Mouse (Mus musculus): ENCODE measurements around the gene Shq1.

DNA sequence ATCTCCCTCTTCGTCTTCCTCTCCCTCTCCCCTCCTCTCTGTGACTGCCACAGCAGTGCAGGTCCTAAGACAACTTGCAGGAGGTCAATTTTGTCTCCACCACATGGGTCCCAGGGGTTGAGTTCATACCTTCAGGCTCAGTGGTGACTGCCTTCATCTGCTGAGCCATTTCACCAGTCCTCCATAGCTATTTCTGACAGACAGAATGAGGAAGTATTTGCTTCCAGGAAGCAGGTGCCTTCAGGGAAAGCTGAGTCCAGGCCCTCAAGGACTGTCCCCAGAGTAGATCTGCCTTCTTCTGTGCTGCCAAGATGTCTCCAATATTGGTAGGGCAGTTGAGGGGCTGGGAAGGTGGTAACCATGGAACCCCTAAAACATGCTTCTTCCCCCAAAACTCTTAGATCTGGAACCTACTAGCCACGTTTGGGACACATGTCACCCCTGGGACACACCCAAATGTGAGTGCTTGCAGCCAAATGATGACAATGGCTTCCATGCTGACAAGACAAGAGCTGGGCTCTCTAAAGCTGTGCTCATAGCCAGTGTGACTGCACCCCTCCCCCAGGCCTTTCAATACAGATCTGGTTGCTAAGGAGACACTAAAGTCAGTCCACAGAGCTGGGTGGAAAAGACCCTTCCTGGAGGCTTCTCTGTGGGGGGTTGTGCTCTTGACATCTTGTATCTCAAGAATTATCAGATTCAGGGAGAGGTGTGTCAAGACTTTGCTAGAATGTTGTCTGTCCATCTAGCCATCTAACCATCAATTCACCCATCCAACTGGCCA, 149.2 kb downstream of the Shq1 start:
- TF ChIP-seq POLR2A (IDR thresholded peaks at IDR 0.05; ENCODE audit: borderline replicate concordance, extremely low read depth, insufficient read depth, insufficient read length, poor library complexity, severe bottlenecking): no peak
- no peak for TF ChIP-seq CTCF (IDR thresholded peaks at IDR 0.05; ENCODE audit: borderline replicate concordance, extremely low read depth, insufficient read depth, insufficient read length)
